Mouse (Mus musculus) kidney, adult 18-20 months (tissue): Measurements from ENCODE around the gene Spsb1.

Source experiments
- DNase-seq: peaks from one replicate; pipeline ENCODE4 v3.0.0; 2021

Spsb1 gene

GRCm38 (mm10) chr4:149853698-149854284 is 101.1 kb downstream of the Spsb1 start:
- no peak for DNase-seq

GRCm38 (mm10) chr4:149851554-149851953 is 103.3 kb downstream of the Spsb1 start:
- no peak for DNase-seq

- no peak for DNase-seq
Measured at GRCm38 (mm10) chr4:149850674-149851073, 104.2 kb downstream of the Spsb1 start.

- DNase-seq = no peak
Measured at GRCm38 (mm10) chr4:149850045-149850444, 104.8 kb downstream of the Spsb1 start.

- no peak for DNase-seq
Measured at GRCm38 (mm10) chr4:149849035-149849434, 105.8 kb downstream of the Spsb1 start.

- DNase-seq = no peak
Measured at GRCm38 (mm10) chr4:149846861-149847631, 107.8 kb downstream of the Spsb1 start.
